Mouse (Mus musculus) gastrocnemius, adult 2 months (tissue): ENCODE measurements at regions not wholly inside any gene's neighbourhood (a gene's known extent, or its start where the extent isn't known, plus 50 kb on each side); places are given as distances from the start of the nearest gene placed in this dataset.

Experiments used
- DNase-seq: peaks from one replicate; pipeline ENCODE4 v3.0.0; 2022
- H3K27ac ChIP-seq: fragments of 200-600 bp; 2 replicates; pipeline ENCODE4 v1.8.1; 2022; ENCODE audit warnings: mild to moderate bottlenecking
- H3K4me3 ChIP-seq: fragments of 200-600 bp; 2 replicates; pipeline ENCODE4 v1.8.1; 2022; ENCODE audit warnings: mild to moderate bottlenecking, moderate library complexity
- CTCF ChIP-seq: fragments of 200-600 bp; IDR thresholded peaks from 2 replicates; pipeline ENCODE4 v1.8.1; 2022; ENCODE audit warnings: antibody characterized with exemption, mild to moderate bottlenecking, moderate library complexity
- intact Hi-C: fragments of 180-260 bp; cut with DNase I; formaldehyde crosslinking; loops from one replicate; pipeline ENCODE4 v1.15.1; 2025

DNA sequence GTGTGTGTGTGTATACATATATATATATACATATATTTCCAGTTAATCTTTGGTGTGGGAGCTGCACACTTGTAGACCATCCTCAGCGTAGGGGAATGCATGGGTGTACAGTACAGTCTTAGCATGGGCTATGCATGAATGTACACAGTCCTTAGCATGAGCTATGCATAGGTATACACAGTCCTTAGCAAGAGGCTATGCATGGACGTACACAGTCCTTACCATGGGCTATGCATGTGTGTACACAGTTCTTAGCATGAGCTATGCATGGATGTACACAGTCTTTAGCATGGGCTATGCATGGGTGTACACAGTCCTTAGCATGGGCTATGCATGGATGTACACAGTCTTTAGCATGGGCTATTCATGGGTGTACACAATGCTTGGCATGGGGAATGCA is 70.5 kb downstream of the Rchy1 start:
- intact Hi-C loops, result no loop called here
- no peak overlapping the region for H3K27ac ChIP-seq
- H3K4me3 ChIP-seq, result no peak overlapping the region
- no peak for DNase-seq
- TF ChIP-seq CTCF, result no peak

- no peak for DNase-seq
- Histone ChIP-seq H3K27ac (no peak overlapping the region), H3K4me3 (no peak overlapping the region)
- TF ChIP-seq CTCF, result no peak
- intact Hi-C loops, result no loop called here
These were observed 81.1 kb downstream of the Rchy1 start for GRCm38 (mm10) chr5:91881771-91882170.

GRCm38 (mm10) chr5:91880231-91880630 is 82.6 kb downstream of the Rchy1 start:
- no peak for DNase-seq
- intact Hi-C loops, result no loop called here
- Histone ChIP-seq H3K4me3 (no peak overlapping the region), H3K27ac (no peak overlapping the region)
- TF ChIP-seq CTCF, result no peak

DNA sequence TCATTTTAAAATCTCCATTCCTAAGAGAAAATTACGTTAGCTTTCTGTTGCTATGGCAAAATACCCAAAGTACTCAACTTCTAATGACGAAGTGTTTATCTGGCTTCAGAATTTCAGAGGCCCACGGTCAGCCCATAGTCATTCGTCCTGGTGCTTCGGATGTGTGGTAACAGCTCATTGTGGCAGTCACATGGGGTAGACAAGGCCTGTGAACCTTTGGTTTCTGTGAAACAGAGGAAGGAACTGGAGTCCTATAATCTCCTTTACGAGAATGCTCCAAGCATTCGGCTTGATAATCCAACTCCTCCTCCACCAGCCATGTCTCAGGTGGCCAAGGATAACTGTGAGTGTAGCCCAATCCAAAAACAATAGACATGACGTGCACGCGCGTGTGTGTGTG is 84.2 kb downstream of the Rchy1 start:
- H3K27ac ChIP-seq, result no peak overlapping the region
- no peak for TF ChIP-seq CTCF
- DNase-seq, result no peak
- H3K4me3 ChIP-seq, result no peak overlapping the region
- intact Hi-C loops, result no loop called here

DNA sequence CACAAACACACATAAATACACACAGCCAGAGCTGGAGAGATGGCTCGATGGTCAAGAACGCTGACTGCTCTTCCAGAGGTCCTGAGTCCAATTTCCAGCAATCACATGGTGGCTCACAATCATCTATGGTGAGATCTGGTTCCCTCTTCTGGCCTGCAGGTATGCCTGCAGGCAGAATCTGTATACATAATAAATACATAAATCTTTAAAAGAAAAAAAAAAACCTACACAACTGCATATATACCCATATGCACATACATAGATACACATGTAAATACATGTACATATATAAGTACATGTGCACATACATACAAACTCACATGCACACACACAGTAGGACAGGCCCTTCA is 86.2 kb downstream of the Rchy1 start:
- intact Hi-C loops, result loop anchor here (1.0 kb wide), 1 partner anchor 359 kb away; the partner anchor contains the start of gene Parm1
- peak; percentile 45 for TF ChIP-seq CTCF
- no peak for DNase-seq
- H3K4me3 ChIP-seq, result no peak overlapping the region
- no peak overlapping the region for H3K27ac ChIP-seq

DNA sequence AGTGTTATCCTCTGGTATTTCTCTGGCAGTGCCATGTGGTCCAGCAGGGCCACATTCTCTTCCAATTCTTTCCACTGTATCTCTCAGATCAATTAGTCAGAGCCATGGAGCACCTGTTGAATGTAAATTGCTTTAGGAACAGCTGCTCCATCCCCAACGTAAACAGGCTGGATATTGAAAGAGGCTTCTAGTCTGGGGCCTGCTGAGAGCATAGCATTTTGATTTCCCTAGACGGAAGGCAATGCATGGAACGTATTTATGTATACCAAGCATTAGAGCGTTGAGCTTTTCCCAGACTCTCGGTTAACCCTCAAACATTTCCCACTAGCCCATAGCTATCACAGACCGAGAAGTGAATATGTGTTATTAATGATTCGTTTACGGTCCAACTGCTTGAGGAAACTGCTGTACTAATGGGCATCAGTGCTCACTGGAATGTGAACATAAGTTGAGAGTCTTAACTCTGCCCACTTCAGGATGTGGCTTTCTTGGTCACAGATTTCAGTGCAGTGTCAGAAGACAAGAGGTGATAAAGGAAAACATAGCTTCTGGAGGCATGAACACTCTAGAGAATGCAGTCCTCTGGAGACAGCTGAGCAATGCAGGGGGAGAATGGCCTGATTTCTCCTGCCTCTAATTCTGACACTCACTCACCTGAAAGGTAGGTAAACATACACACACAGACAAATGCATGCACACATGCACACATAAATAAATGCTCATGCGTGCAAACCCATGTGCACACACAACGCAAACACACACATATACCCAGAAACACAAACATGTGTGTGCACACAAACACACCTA is 86.8 kb downstream of the Rchy1 start:
- Histone ChIP-seq H3K27ac (no peak overlapping the region), H3K4me3 (no peak overlapping the region)
- DNase-seq, result no peak
- intact Hi-C loops, result loop anchor here (1.0 kb wide), 1 partner anchor 359 kb away; the partner anchor contains the start of gene Parm1
- no peak for TF ChIP-seq CTCF

- no peak for DNase-seq
- Histone ChIP-seq H3K27ac (no peak overlapping the region), H3K4me3 (no peak overlapping the region)
- TF ChIP-seq CTCF, result no peak
- intact Hi-C loops, result no loop called here
These were observed 90.1 kb downstream of the Rchy1 start for GRCm38 (mm10) chr5:91872816-91873215.

- no peak overlapping the region for H3K4me3 ChIP-seq
- intact Hi-C loops, result no loop called here
- no peak for TF ChIP-seq CTCF
- no peak overlapping the region for H3K27ac ChIP-seq
- no peak for DNase-seq
These were observed 93.1 kb downstream of the Rchy1 start for GRCm38 (mm10) chr5:91869791-91870190.

GRCm38 (mm10) chr5:91866184-91866583 is 96.7 kb downstream of the Rchy1 start:
- no peak overlapping the region for H3K4me3 ChIP-seq
- no peak for TF ChIP-seq CTCF
- no peak overlapping the region for H3K27ac ChIP-seq
- intact Hi-C loops, result no loop called here
- no peak for DNase-seq

GRCm38 (mm10) chr5:91865365-91865764 is 97.5 kb downstream of the Rchy1 start:
- no peak for DNase-seq
- no peak for TF ChIP-seq CTCF
- Histone ChIP-seq H3K4me3 (no peak overlapping the region), H3K27ac (no peak overlapping the region)
- intact Hi-C loops, result no loop called here

- DNase-seq, result no peak
- intact Hi-C loops, result loop anchor here (5.0 kb wide), 1 partner anchor 346 kb away; the partner anchor contains the start of gene Parm1
- H3K27ac ChIP-seq, result no peak overlapping the region
- no peak overlapping the region for H3K4me3 ChIP-seq
- no peak for TF ChIP-seq CTCF
These were observed 100.0 kb downstream of the Rchy1 start for GRCm38 (mm10) chr5:91862843-91863242.

DNA sequence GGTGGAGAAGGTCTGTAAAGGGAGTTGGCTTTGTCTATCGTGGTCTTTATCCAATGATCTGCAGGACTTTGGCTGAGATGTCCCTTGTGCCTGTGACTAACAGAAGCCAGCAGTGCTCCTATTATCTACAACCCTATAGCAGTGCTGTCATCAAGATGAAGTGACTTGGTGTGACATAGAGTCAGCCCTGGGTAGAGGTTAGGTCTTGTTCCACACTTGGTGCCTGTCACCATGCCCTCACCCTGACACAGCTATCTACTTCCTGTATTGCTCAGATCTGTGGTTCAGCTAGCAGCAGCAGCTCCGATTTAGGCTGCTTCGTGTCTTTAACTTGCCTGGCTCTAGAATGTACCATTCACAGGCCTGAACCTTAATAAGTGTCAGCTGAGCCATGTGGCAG is 100.6 kb downstream of the Rchy1 start:
- no peak for DNase-seq
- TF ChIP-seq CTCF, result no peak
- intact Hi-C loops, result loop anchor here (5.0 kb wide), 1 partner anchor 345 kb away; the partner anchor contains the start of gene Parm1
- Histone ChIP-seq H3K4me3 (no peak overlapping the region), H3K27ac (no peak overlapping the region)

DNA sequence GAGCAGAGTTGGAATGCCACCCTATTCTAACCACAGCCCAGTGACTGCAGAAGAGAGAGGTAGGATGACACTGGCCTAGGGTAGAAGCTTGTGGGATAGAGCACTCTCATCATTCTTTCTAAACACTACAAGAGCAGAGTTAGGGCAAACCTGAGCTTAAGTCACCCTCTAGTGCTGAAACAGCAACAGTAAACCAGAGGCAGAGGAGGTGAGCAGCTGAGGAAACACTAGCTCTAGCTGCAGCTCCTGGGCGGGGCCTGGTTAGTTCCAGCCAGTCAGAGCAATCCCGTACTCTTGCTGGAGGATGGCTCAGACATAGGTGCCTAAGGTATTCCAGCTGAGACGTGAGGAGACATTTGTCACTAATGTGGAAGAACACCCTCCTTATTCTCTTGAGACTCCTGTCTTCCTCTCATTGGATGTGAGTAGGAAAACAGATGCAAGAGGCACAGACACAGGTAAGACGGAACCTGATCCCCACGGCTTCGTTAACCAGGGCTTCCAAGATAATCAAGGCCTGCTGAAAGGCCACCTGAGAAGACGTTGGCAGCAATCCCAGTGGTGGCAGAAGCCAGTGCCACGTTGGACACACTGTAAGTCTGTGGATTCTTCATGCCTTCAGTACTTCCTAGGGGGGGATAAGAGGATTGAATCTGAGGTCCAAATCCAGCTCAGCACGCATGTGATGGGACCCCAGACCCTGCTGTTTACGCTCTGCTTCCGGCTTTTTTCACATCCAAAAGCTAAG is 101.3 kb downstream of the Rchy1 start:
- TF ChIP-seq CTCF, result peak; percentile 50
- intact Hi-C loops, result loop anchor here (5.0 kb wide), 1 partner anchor 344 kb away; the partner anchor contains the start of gene Parm1
- no peak for DNase-seq
- Histone ChIP-seq H3K27ac (no peak overlapping the region), H3K4me3 (no peak overlapping the region)

- DNase-seq, result no peak
- no peak for TF ChIP-seq CTCF
- Histone ChIP-seq H3K27ac (no peak overlapping the region), H3K4me3 (no peak overlapping the region)
- intact Hi-C loops, result loop anchor here (5.0 kb wide), 1 partner anchor 343 kb away; the partner anchor contains the start of gene Parm1
These were observed 102.4 kb downstream of the Rchy1 start for GRCm38 (mm10) chr5:91860489-91860888.
